Mouse (Mus musculus) liver, postnatal 0 days (tissue): ENCODE measurements around the gene Agtpbp1. TPM values are rescaled to one million over a fixed set of nuclear protein-coding genes. Genes with fewer than 3 reads are reported as not detected.

Experiments used
- ATAC-seq: fragments of 200-750 bp; cut with Nextera tagmentation; 2 replicates; pipeline ENCODE4 v1.8.0; 2017; ENCODE audit warnings: mild to moderate bottlenecking, moderate library complexity
- DNase-seq: peaks from one replicate; pipeline ENCODE4 v3.0.0-alpha.2; 2016
- H3K27ac ChIP-seq: fragments of 300-500 bp; sonication (generic); 2 replicates; pipeline ENCODE4 v1.5.1; 2014; ENCODE audit warnings: antibody characterized with exemption, moderate library complexity, mild to moderate bottlenecking, low read depth
- H3K27me3 ChIP-seq: fragments of 300-500 bp; sonication (generic); 2 replicates; pipeline ENCODE4 v1.6.1; 2014; ENCODE audit warnings: low read length, control low read depth, mixed read lengths; ENCODE audit not compliant: insufficient read depth
- H3K36me3 ChIP-seq: fragments of 300-500 bp; sonication (generic); replicated peaks from 2 replicates; pipeline ENCODE4 v1.6.1; 2014; ENCODE audit warnings: mild to moderate bottlenecking, control low read depth, low read length, moderate library complexity, mixed read lengths; ENCODE audit not compliant: insufficient read depth
- H3K4me1 ChIP-seq: fragments of 300-500 bp; sonication (generic); 2 replicates; pipeline ENCODE4 v1.6.1; 2014; ENCODE audit warnings: antibody characterized with exemption, mild to moderate bottlenecking, control low read depth; ENCODE audit not compliant: insufficient read depth
- H3K4me2 ChIP-seq: fragments of 300-500 bp; sonication (generic); 2 replicates; pipeline ENCODE4 v1.6.1; 2014; ENCODE audit warnings: low read depth, mild to moderate bottlenecking, low read length, moderate library complexity, mixed read lengths
- H3K4me3 ChIP-seq: fragments of 300-500 bp; sonication (generic); 2 replicates; pipeline ENCODE4 v1.5.1; 2014; ENCODE audit warnings: low read depth, low read length
- H3K9ac ChIP-seq: fragments of 300-500 bp; sonication (generic); replicated peaks from 2 replicates; pipeline ENCODE4 v1.6.1; 2014; ENCODE audit warnings: mild to moderate bottlenecking, moderate library complexity
- H3K9me3 ChIP-seq: fragments of 300-500 bp; sonication (generic); 2 replicates; pipeline ENCODE4 v1.6.1; 2016; ENCODE audit warnings: mild to moderate bottlenecking, control low read depth, low read length, mixed read lengths
- CTCF ChIP-seq: sonication (generic); IDR thresholded peaks from 2 replicates; pipeline ENCODE4 v1.5.1; 2016; ENCODE audit warnings: antibody characterized with exemption, low read depth
- EP300 ChIP-seq: IDR thresholded peaks from 2 replicates; pipeline ENCODE4 v1.6.1; 2016; ENCODE audit warnings: antibody characterized with exemption, low read depth, mild to moderate bottlenecking
- WGBS: fragments of 180-500 bp; shearing (Covaris S2); extraction: QIAGEN DNeasy Blood & Tissue Kit; methylation state at CpG from one replicate; pipeline ENCODE4 v1.1.7; 2014; ENCODE audit not compliant: insufficient replicate concordance; 5-methylcytosine and 5-hydroxymethylcytosine counted together
- polyA plus RNA-seq: library from polyadenylated mRNA; unstranded; fragments of >200 nt; fragmentation: Nextera tagmentation; extraction: Ambion mirVana; gene quantifications from 2 replicates; pipeline ENCODE4 v1.2.1, GENCODE M21; 2015

Gene Agtpbp1
- polyA plus RNA-seq, 1 experiment from 2014 or later: 6.4 TPM

DNA sequence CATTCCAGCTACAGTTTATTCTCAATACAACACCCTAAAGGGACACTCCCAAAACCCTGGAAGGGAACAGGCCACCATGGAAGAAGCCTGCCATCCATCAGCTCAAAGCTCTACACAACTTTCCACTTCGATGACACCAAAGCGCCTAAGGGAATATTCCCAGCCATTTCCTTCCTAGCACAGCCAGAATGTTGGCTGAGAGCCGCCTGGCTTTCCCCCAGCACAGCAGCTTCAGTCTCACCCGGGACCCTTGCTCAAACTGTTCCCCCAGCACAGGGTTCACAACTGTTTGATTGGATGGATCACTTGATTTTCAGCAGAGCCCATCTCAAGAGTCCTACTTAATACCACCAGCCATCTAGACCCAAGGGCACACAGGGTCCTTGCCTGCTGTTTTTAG is 37.3 kb downstream of the Agtpbp1 start:
- TF ChIP-seq EP300 (no peak), CTCF (no peak)
- peaks cover 17% of the 10 kb centered on the region for H3K4me1 ChIP-seq
- no peak overlapping the region for H3K9ac ChIP-seq
- ATAC-seq: no peak
- no peaks in the 10 kb centered on the region for H3K36me3 ChIP-seq
- H3K27me3 ChIP-seq: no peaks in the 10 kb centered on the region
- H3K4me3 ChIP-seq: no peak overlapping the region
- H3K4me2 ChIP-seq: no peak overlapping the region
- no peak for DNase-seq
- no peaks in the 10 kb centered on the region for H3K9me3 ChIP-seq
- 76% methylated on average over 4 of the region's 4 CpGs for WGBS
- H3K27ac ChIP-seq: no peak overlapping the region

GRCm38 (mm10) chr13:59547091-59547490 is 37.9 kb downstream of the Agtpbp1 start:
- Histone ChIP-seq H3K9me3 (no peaks in the 10 kb centered on the region), H3K4me2 (no peak overlapping the region), H3K4me3 (no peak overlapping the region), H3K27me3 (no peaks in the 10 kb centered on the region), H3K9ac (no peak overlapping the region), H3K4me1 (peaks cover 19% of the 10 kb centered on the region), H3K27ac (no peak overlapping the region), H3K36me3 (no peaks in the 10 kb centered on the region)
- 58% methylated on average over 2 of the region's 2 CpGs for WGBS
- DNase-seq (no peak), ATAC-seq (no peak)
- TF ChIP-seq CTCF (no peak), EP300 (no peak)

- ATAC-seq: no peak
- H3K4me3 ChIP-seq: no peak overlapping the region
- peaks cover 13% of the 10 kb centered on the region; the same call in 1 of the 2 replicates for H3K4me1 ChIP-seq
- no peak for DNase-seq
- H3K9ac ChIP-seq: no peak overlapping the region
- H3K36me3 ChIP-seq: no peaks in the 10 kb centered on the region
- no peaks in the 10 kb centered on the region for H3K27me3 ChIP-seq
- H3K27ac ChIP-seq: no peak overlapping the region
- no peaks in the 10 kb centered on the region for H3K9me3 ChIP-seq
- 82% methylated on average over 10 of the region's 10 CpGs for WGBS
- TF ChIP-seq EP300: no peak
- no peak for TF ChIP-seq CTCF
- no peak overlapping the region for H3K4me2 ChIP-seq
These were observed 42.6 kb downstream of the Agtpbp1 start for GRCm38 (mm10) chr13:59542411-59542810.

DNA sequence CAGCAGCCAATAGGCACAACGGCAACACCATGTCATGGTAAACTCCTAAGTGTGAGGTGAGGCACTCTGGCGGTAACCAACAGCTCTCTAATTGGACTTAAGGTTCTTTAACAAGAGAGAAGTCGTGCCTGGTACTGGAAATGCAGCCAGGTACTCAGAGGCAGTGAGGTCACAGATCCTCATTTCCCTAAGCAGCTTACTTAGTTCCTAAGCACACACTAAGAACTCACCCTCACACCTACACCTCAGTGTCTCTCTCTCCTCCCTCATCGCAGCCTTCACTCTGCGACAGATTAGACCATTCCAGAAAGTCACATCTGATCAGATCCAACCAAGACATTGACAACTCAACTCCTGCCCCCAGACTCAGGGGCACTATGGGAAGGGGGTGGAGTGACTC is 45.0 kb downstream of the Agtpbp1 start:
- H3K27ac ChIP-seq: no peak overlapping the region
- no peak for ATAC-seq
- 81% methylated on average over 5 of the region's 5 CpGs for WGBS
- H3K4me1 ChIP-seq: peaks cover 2% of the 10 kb centered on the region; the same call in 1 of the 2 replicates
- H3K9ac ChIP-seq: no peak overlapping the region
- no peaks in the 10 kb centered on the region for H3K9me3 ChIP-seq
- H3K36me3 ChIP-seq: peaks cover 8% of the 10 kb centered on the region
- no peak overlapping the region for H3K4me2 ChIP-seq
- H3K27me3 ChIP-seq: no peaks in the 10 kb centered on the region
- no peak for DNase-seq
- TF ChIP-seq CTCF (no peak), EP300 (no peak)
- H3K4me3 ChIP-seq: no peak overlapping the region

DNA sequence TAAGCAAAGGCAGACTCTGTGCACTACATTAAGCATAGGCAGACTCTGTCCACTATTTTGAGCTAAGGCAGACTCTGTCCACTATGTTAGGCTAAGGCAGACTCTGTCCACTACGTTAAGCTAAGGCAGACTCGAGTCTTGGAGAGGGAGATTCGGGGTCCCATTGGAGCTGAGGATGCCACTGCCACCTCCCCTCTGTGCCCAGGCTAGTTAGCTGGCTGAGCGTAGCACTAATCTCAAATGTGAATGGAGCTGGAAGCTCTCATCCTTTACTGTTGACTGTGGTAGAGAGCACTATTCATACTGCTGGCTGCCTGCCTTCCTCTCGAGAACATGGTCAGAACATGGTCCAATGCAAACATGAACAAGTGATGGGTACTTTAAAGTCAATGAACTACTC is 46.4 kb downstream of the Agtpbp1 start:
- no peak for DNase-seq
- no peak overlapping the region for H3K9ac ChIP-seq
- no peak for ATAC-seq
- no peak overlapping the region for H3K4me3 ChIP-seq
- H3K27ac ChIP-seq: no peak overlapping the region
- TF ChIP-seq EP300 (no peak), CTCF (no peak)
- peaks cover 8% of the 10 kb centered on the region for H3K36me3 ChIP-seq
- H3K4me2 ChIP-seq: no peak overlapping the region
- WGBS: 84% methylated on average over 5 of the region's 5 CpGs
- H3K4me1 ChIP-seq: peaks cover 2% of the 10 kb centered on the region; the same call in 1 of the 2 replicates
- no peaks in the 10 kb centered on the region for H3K9me3 ChIP-seq
- H3K27me3 ChIP-seq: no peaks in the 10 kb centered on the region

GRCm38 (mm10) chr13:59536631-59537030 is 48.4 kb downstream of the Agtpbp1 start:
- DNase-seq (no peak), ATAC-seq (no peak)
- H3K4me1 ChIP-seq: no peaks in the 10 kb centered on the region; the same call in 1 of the 2 replicates
- no peak overlapping the region for H3K27ac ChIP-seq
- H3K9me3 ChIP-seq: no peaks in the 10 kb centered on the region
- H3K4me3 ChIP-seq: no peak overlapping the region
- H3K27me3 ChIP-seq: no peaks in the 10 kb centered on the region
- WGBS: 71% methylated on average over 2 of the region's 2 CpGs
- no peak for TF ChIP-seq CTCF
- no peak for TF ChIP-seq EP300
- peaks cover 13% of the 10 kb centered on the region for H3K36me3 ChIP-seq
- no peak overlapping the region for H3K4me2 ChIP-seq
- H3K9ac ChIP-seq: no peak overlapping the region

DNA sequence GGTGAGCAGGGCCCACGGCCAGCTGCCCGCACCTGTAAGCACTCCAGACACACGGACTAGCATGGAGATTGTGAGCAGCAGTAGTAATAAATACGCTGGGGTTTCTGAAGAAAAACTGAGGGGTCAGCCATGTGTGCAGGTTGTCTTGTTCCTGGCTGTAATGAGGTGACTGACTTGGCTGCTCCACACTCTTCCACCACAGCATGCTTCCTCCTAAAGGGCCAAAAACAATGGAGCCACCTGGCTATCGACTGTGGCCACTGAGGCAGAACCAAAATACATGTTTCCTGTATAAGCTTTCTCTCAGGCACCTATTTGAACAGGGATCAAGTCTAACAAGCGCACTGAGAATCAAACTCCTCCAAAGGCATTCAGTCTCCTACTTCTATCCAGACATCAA is 49.3 kb downstream of the Agtpbp1 start:
- 80% methylated on average over 6 of the region's 6 CpGs for WGBS
- no peak overlapping the region for H3K9ac ChIP-seq
- H3K9me3 ChIP-seq: no peaks in the 10 kb centered on the region
- DNase-seq: no peak
- no peaks in the 10 kb centered on the region for H3K27me3 ChIP-seq
- no peak for ATAC-seq
- no peak overlapping the region for H3K4me2 ChIP-seq
- no peak for TF ChIP-seq CTCF
- H3K36me3 ChIP-seq: peaks cover 13% of the 10 kb centered on the region
- H3K27ac ChIP-seq: no peak overlapping the region
- H3K4me3 ChIP-seq: no peak overlapping the region
- no peaks in the 10 kb centered on the region; the same call in 1 of the 2 replicates for H3K4me1 ChIP-seq
